Mouse (Mus musculus): Measurements from ENCODE around the gene Trim30d.
"Not testable (repeated sequence)": the region's sequence is repeated elsewhere in the genome, so short reads cannot be mapped to it uniquely, and the experiment has no call there.

The Trim30d gene

GRCm38 (mm10) chr7:104507421-104508065, at the start of gene Trim30d:
Trim30d (minus strand) TSS chr7:104507849.
- DNase-seq (ENCODE audit: extremely low read depth, low read depth): not testable (repeated sequence)

GRCm38 (mm10) chr7:104552700-104553099, 45.1 kb upstream of the Trim30d start:
- DNase-seq (ENCODE audit: extremely low read depth, low read depth): no peak

GRCm38 (mm10) chr7:104549833-104550232, 42.2 kb upstream of the Trim30d start, which contains the start of gene Olfr651:
Olfr651 (plus strand) TSS chr7:104550133.
- DNase-seq (ENCODE audit: extremely low read depth, low read depth): no peak

GRCm38 (mm10) chr7:104501589-104502371, 5.9 kb downstream of the Trim30d start:
- no peak for DNase-seq (ENCODE audit: extremely low read depth, low read depth)

GRCm38 (mm10) chr7:104501186-104501585, 6.5 kb downstream of the Trim30d start:
- DNase-seq (ENCODE audit: extremely low read depth, low read depth): not testable (repeated sequence)

- DNase-seq (ENCODE audit: extremely low read depth, low read depth): not testable (repeated sequence)
Observed at GRCm38 (mm10) chr7:104499464-104499863, 8.2 kb downstream of the Trim30d start.

- DNase-seq (ENCODE audit: extremely low read depth, low read depth): no peak
Observed at GRCm38 (mm10) chr7:104465065-104465744, 42.4 kb downstream of the Trim30d start, which contains the start of gene Trim30a. Trim30a (minus strand) TSS chr7:104465193.

GRCm38 (mm10) chr7:104445961-104446645, 61.5 kb downstream of the Trim30d start:
- DNase-seq (ENCODE audit: extremely low read depth, low read depth): peak; percentile 21

All from MEL-GATA-1-ER (cell line).